Mouse (Mus musculus) A20 (cell line): ENCODE data around the gene C1s1.
"Not testable (repeated sequence)": the region's sequence is repeated elsewhere in the genome, so short reads cannot be mapped to it uniquely, and the experiment has no call there.

Experiments
- DNase-seq: peaks from one replicate; pipeline ENCODE4 v3.0.0-alpha.2; 2011; ENCODE audit warnings: low read depth, low spot score

C1s1 gene

DNA sequence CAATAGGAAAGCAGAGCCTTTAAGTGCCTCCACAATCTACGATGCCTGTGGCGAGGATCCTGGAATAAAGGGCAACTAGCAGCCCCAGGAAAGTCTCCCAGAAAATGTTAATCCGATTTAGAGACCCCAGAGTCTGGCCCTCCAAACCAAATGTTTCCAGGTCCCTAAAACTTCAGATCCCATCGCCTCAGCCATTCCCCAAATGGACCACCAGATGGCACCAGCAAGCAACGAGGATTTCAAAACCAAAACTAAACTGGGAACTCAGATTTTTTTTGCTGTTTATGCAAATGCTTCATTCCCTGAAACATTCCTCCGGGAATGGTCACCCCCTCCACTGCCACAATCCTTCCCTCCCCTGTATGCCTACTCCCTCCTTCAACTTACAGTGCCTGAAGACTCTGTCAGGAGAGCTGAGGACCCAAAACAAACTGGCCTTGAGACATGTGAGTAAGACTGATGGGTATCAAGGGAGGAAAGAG, 29.8 kb downstream of the C1s1 start, which contains the start of gene C1ra:
TSS of gene C1ra (plus strand) at position 51 of the 482 bp plus-strand sequence.
- peak; percentile 70 for DNase-seq

DNA sequence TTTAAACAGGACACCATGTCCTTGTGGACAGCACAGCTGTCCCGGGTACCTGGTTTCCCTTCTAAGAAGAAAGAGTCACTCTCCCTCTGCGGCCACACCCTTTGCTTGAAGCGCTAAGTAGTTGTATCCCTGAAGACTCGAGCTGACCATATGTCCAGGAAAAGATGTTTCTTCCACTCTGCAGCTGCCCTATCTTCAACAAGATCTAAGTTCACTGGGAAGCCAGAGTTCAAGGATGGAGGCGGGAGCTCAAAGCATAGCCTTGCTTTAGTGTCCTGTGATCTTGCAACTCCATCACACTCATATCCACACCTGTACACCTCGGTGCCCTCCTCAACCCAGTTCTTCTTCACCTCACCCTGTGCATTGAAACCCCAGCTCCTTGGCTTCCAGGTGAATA, 30.2 kb downstream of the C1s1 start:
- no peak for DNase-seq

- DNase-seq = not testable (repeated sequence)
These were observed 33.0 kb downstream of the C1s1 start for GRCm38 (mm10) chr6:124509192-124509591.

- DNase-seq = no peak
These were observed 33.9 kb downstream of the C1s1 start for GRCm38 (mm10) chr6:124508292-124508691.

GRCm38 (mm10) chr6:124506991-124507390, 35.2 kb downstream of the C1s1 start:
- DNase-seq = no peak

DNA sequence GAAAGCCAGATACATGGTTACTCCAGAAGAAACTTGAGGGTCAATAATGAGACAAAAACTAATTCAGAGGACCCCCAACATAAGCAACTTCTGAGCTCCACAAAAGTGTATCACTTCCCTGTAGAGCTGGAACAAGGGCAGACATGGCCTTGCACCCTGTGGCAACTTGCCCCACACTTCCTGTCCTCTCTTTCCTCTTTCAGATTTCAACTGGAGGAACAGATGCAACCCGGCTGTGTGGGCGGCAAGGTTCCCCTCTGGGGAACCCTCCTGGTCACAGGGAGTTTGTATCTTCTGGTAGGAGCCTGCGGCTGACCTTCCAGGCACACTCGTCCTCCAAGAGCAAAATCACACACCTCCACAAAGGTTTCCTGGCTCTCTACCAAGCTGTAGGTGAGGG, 37.1 kb downstream of the C1s1 start:
- DNase-seq = peak; percentile 45

GRCm38 (mm10) chr6:124502021-124502420, 40.1 kb downstream of the C1s1 start:
- DNase-seq = no peak

GRCm38 (mm10) chr6:124501473-124501872, 40.7 kb downstream of the C1s1 start:
- DNase-seq = no peak

- no peak for DNase-seq
These were observed 42.1 kb downstream of the C1s1 start for GRCm38 (mm10) chr6:124499914-124500566.

DNA sequence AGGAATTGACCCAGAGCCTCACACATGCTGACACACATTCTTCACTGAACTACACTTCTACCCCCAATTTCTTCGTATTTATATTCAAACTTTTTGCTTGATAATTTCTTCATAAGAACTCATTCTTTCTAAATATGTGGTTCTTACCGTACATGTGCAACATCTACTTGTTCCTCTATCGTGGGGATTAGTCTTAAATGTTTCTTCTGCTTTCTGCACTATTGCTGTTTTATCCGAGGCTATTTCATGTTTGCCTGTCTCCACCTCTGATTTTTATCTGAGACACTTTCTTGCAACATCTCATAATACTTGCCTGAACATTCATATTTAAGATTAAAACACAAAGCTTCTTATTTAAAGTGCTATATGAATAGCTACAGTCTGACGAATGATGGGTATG, 46.1 kb downstream of the C1s1 start:
- DNase-seq = no peak

DNA sequence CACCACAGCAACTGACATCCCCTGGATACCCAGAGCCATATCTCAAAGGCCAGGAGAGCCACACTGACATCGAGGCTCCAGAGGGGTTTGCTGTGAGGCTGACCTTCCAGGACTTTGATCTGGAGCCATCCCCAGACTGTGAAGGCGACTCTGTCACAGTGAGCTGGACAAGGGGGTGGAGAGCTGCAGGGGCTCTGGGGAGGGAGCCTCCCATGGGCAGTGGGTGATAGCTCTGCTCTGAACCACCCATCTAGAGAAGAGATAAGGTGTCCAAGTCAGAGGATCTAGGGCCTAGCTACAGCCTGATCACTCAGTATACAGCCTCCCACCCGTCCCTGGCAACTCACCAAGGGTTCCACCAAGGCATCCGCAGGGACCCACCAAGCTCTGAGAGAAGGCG, 48.3 kb downstream of the C1s1 start:
- DNase-seq = no peak

DNA sequence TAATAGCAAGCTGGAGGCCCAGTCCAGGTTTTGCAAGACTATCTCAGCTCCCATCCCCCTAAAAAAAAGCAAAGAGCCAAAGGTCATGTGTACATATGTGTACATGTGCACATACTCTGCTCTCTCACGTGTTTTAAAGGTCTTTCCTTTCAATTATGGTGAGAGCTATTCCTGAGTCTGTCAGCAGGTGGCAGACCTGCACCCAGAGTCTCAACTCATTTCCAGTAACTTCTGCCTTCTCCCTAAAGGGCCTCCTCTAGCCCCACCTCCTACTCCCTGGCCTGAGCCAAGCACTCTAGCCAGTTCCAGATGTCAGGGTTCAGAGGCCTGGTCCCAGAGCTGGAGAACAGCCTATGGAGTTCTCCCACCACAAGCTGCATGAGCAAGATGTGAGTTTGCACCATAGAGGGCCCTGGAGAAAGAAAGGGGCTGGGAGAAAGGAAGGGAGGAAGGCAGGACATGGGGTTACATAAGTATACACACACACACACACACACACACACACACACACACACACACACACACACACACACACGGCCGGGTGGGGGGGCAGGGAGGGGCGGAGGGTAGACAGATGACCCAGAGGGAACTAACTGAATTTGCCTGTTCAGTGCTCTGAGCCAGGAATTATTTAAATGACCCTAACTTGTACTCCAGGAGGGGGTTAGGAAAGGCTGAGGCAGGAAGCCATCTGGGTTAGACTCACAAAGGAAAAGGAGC, 49.2 kb downstream of the C1s1 start, which contains the start of gene C1rl:
TSS of gene C1rl (plus strand) at position 272 of the 720 bp plus-strand sequence.
- peak; percentile 82 for DNase-seq

- DNase-seq = peak; percentile 23
These were observed 50.7 kb downstream of the C1s1 start for GRCm38 (mm10) chr6:124491427-124491826.

DNA sequence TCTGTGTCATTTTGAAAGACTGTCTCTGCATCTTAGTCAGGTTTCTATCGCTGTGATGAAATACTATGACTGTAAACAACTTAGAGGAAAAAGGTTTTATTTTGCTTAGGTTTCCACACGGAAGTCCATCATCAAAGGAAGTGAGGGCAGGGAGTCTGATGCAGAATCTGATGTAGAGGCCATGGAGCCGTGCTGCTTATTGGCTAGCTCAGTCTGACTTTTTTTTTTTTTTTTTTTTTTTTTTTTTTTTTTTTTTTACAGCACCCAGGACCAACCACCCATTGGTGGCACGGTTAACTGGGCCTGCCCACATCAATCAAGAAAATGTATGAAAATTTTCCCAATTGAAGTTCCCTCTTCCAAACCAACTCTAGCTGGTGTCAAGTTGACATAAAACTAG, 53.2 kb downstream of the C1s1 start:
- no peak for DNase-seq

GRCm38 (mm10) chr6:124487509-124487908, 54.6 kb downstream of the C1s1 start:
- DNase-seq = no peak

GRCm38 (mm10) chr6:124485414-124486144, 56.6 kb downstream of the C1s1 start:
- DNase-seq = no peak

DNA sequence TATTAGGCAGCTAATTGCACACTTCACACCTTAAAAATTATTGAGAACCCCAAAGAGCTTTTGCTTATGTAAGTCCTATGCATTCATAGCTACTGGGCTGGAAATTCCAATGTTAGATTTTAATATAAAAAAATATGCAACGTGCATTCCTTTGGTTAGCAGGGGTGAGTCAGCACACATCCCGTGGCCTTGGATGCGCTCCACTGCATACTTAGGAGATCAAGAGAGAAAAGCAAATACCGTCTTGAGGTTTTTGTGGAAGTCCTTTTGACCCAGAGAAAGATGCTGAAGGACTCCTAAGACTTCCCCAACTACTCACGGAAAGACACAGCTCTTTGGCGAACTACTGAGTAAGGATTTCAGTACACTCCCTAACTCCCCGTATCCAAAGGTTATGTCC, 57.3 kb downstream of the C1s1 start:
- DNase-seq = no peak

DNA sequence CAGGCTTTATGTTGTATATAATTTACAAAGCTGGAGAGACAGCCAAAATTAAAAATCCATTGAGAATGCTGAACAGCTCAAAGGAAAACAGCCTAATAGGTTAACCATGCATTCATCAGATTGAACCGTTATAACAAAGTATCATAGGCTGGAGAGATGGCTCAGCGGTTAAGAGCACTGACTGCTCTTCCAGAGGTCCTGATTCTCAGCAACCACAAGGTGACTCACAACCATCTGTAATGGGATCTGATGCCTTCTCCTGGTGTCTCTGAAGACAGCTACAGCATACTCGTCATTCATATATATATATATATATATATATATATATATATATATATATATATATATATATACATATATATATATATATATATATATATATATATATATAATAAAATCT, 58.3 kb downstream of the C1s1 start:
- not testable (repeated sequence) for DNase-seq

- peak; percentile 73 for DNase-seq
These were observed 60.6 kb downstream of the C1s1 start for GRCm38 (mm10) chr6:124481571-124481970.
